Mouse (Mus musculus) G1E (cell line): ENCODE measurements around the gene Epn2. TPM values are rescaled to one million over a fixed set of nuclear protein-coding genes. Genes with fewer than 3 reads are reported as not detected.

Experiments used
- ATAC-seq: 2 replicates; pipeline ENCODE4 v1.8.0; 2016; ENCODE audit warnings: mild to moderate bottlenecking; ENCODE audit not compliant: insufficient number of reproducible peaks, poor library complexity, low FRiP score, severe bottlenecking; ENCODE audit errors: extremely low read depth
- DNase-seq: peaks from one replicate; pipeline ENCODE4 v3.0.0; 2012; ENCODE audit warnings: low spot score
- H3K27me3 ChIP-seq: 2 replicates; pipeline ENCODE4 v1.6.1; 2012; ENCODE audit warnings: mild to moderate bottlenecking, low read length, inconsistent platforms; ENCODE audit not compliant: insufficient read depth
- H3K36me3 ChIP-seq: replicated peaks from 2 replicates; pipeline ENCODE3; 2012; ENCODE audit warnings: mild to moderate bottlenecking, inconsistent platforms
- H3K4me1 ChIP-seq: 2 replicates; pipeline ENCODE4 v1.6.1; 2012; ENCODE audit warnings: low read depth, low read length, inconsistent platforms, mixed read lengths; ENCODE audit not compliant: insufficient read depth
- H3K4me3 ChIP-seq: 2 replicates; pipeline ENCODE4 v1.5.1; 2012; ENCODE audit warnings: low read depth, mild to moderate bottlenecking, inconsistent platforms, low read length, moderate library complexity, mixed read lengths
- H3K9me3 ChIP-seq: replicated peaks from 2 replicates; pipeline ENCODE4 v1.6.1; 2012; ENCODE audit warnings: inconsistent platforms
- CTCF ChIP-seq: IDR thresholded peaks from 2 replicates; pipeline ENCODE4 v1.5.1; 2012; ENCODE audit warnings: low read depth, low read length, inconsistent platforms, mixed read lengths
- GATA1 ChIP-seq: IDR thresholded peaks from 2 replicates; pipeline ENCODE4 v1.6.1; 2012; ENCODE audit warnings: borderline replicate concordance, low read length, inconsistent platforms, mixed read lengths
- GATA2 ChIP-seq: IDR thresholded peaks from 2 replicates; pipeline ENCODE4 v1.6.1; 2012; ENCODE audit warnings: low read depth, low read length, inconsistent platforms, borderline replicate concordance
- POLR2AphosphoS5 ChIP-seq: IDR thresholded peaks from 2 replicates; pipeline ENCODE4 v1.6.1; 2012; ENCODE audit warnings: low read depth, low read length, inconsistent platforms; ENCODE audit not compliant: insufficient replicate concordance
- TAL1 ChIP-seq: conservative IDR thresholded peaks from 2 replicates; pipeline ENCODE4 v1.6.1; 2012; ENCODE audit warnings: low read depth, low read length, inconsistent platforms, mixed read lengths
- polyA plus RNA-seq: library from polyadenylated mRNA; stranded (reverse); fragments of >175 nt; gene quantifications from 2 replicates; pipeline ENCODE4 v1.2.3, GENCODE M21; 2012
- total RNA-seq, 2 experiments: library from RNA; stranded (forward) in 1 of 2; stranded (reverse) in 1 of 2; fragments of 200-1000 nt in 1 of 2; fragments of >200 nt in 1 of 2; fragmentation: Nextera tagmentation in 1 of 2; gene quantifications; 2 replicates each; pipeline ENCODE4 v1.2.3; 2014 to 2017

The Epn2 gene
- total and polyA plus RNA-seq, 3 experiments = 2.3 to 4.5 (median 2.6) TPM

GRCm38 (mm10) chr11:61484256-61484612, 95.3 kb downstream of the Epn2 start:
- TF ChIP-seq TAL1 (no peak), GATA2 (no peak), POLR2AphosphoS5 (no peak), CTCF (no peak), GATA1 (no peak)
- Histone ChIP-seq H3K9me3 (no peaks in the 10 kb centered on the region), H3K4me1 (peaks cover 5% of the 10 kb centered on the region), H3K36me3 (peaks cover 19% of the 10 kb centered on the region), H3K4me3 (no peak overlapping the region), H3K27me3 (peaks cover 31% of the 10 kb centered on the region)
- DNase-seq = no peak
- no peak for ATAC-seq

- Histone ChIP-seq H3K27me3 (peaks cover 31% of the 10 kb centered on the region), H3K4me1 (peaks cover 5% of the 10 kb centered on the region), H3K4me3 (no peak overlapping the region), H3K36me3 (peaks cover 10% of the 10 kb centered on the region), H3K9me3 (no peaks in the 10 kb centered on the region)
- DNase-seq (no peak), ATAC-seq (no peak)
- TF ChIP-seq GATA1 = no peak
- no peak for TF ChIP-seq TAL1
- TF ChIP-seq GATA2 = no peak
- no peak for TF ChIP-seq CTCF
- TF ChIP-seq POLR2AphosphoS5 = no peak
Observed at GRCm38 (mm10) chr11:61483226-61483845, 96.2 kb downstream of the Epn2 start.

- H3K27me3 ChIP-seq = peaks cover 34% of the 10 kb centered on the region
- H3K4me3 ChIP-seq = no peak overlapping the region
- H3K4me1 ChIP-seq = peaks cover 5% of the 10 kb centered on the region
- ATAC-seq (no peak), DNase-seq (no peak)
- H3K36me3 ChIP-seq = no peaks in the 10 kb centered on the region
- no peak for TF ChIP-seq GATA2
- no peak for TF ChIP-seq TAL1
- no peak for TF ChIP-seq GATA1
- no peak for TF ChIP-seq POLR2AphosphoS5
- no peak for TF ChIP-seq CTCF
- H3K9me3 ChIP-seq = no peaks in the 10 kb centered on the region
Observed at GRCm38 (mm10) chr11:61481239-61482090, 98.0 kb downstream of the Epn2 start.

DNA sequence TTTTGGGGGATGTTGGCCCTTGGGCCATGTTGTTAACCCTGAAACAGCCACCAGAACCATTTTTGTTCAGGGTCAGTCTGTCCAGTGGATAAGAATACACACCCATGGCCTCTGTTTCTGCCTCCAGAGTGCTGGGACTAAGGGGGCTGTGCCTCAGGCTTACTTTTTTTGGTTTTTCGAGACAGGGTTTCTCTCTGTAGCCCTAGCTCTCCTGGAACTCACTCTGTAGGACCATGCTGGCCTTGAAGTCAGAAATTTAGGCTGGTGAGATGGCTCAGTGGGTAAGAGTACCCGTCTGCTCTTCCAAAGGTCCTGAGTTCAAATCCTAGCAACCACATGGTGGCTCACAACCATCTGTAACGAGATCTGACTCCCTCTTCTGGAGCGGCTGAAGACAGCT, 100.7 kb downstream of the Epn2 start:
- H3K27me3 ChIP-seq = peaks cover 16% of the 10 kb centered on the region
- no peaks in the 10 kb centered on the region for H3K9me3 ChIP-seq
- no peak overlapping the region for H3K4me3 ChIP-seq
- no peak for ATAC-seq
- peaks cover 5% of the 10 kb centered on the region for H3K4me1 ChIP-seq
- no peak for DNase-seq
- TF ChIP-seq GATA1 (no peak), CTCF (no peak), TAL1 (no peak), POLR2AphosphoS5 (no peak), GATA2 (no peak)
- H3K36me3 ChIP-seq = no peaks in the 10 kb centered on the region

DNA sequence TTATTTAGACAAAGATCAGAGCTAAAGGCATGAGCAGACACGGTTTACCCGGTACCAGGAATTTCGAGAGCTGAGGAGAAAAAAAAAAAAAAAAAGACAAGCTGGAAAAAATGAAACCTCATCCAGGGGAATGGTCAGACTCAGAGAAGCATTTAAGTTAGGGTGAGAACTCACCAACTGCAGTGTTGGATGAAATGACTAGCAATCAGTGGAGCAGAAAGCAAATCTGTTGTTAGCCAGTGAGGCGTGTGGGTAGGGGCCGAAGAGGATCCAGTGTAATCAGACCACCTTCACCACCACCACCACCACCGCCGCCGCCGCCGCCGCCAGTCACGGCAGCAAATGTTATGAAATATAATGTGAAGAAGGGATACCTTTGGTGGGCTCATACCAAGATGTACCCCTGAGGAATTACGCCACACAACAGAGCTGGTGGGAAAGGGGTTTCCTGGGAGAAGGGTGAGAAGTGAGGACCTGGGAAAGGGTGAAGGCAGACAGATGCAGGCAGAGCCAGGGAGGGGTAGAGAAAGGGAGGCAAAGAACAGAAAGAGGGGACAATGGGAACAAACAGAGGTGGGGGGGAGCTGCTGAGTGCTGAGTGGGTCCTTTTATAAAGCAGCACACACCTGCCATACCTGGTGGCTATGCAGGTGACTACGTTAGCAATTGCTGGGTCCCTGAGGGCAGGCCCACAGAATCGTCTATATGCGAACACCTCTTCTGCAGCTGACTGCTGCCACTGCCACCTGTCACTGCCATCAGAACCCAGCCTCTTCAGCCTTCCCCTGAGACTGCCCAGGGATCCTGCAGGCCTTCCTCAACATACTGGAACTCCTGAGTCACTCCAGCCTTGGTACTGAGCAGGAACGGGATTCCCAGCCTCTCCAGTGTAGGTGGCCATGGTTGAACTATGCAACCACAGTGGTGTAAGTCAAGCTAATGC, 101.7 kb downstream of the Epn2 start:
- ATAC-seq (no peak), DNase-seq (no peak)
- H3K36me3 ChIP-seq = no peaks in the 10 kb centered on the region
- peaks cover 11% of the 10 kb centered on the region for H3K27me3 ChIP-seq
- TF ChIP-seq GATA2 (no peak), GATA1 (no peak), TAL1 (no peak)
- peaks cover 5% of the 10 kb centered on the region for H3K4me1 ChIP-seq
- H3K4me3 ChIP-seq = no peak overlapping the region
- no peaks in the 10 kb centered on the region for H3K9me3 ChIP-seq

DNA sequence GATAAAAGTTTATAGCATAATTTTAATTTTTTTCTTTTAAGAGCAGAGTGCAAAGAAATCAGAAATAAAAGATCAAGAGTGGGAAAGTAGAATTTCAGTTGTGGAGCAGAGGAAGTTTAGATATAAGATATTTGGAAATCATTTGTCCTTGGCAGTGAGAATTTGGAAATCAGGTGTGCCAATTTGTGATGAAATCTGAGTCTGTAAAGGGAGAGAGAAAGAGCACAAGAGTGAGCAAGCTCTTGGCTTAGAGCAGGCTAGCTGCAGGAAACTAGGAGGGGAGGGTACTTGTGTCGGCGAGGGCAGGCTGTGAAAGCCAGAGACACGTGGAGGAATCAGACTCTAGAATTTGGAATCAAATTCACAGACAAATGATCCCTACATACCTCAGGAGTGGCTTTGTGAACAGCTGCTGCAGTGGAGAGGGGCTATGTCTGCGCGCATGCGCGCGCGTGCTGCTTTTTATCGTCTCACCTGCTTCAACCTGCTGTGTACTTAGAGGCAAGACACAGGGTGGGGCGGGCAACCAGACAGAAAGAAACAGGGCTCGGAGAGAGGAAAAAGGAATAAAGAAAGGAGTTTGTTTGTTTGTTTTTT, 102.6 kb downstream of the Epn2 start:
- ATAC-seq = no peak

More for the DNA sequence above, 102.6 kb downstream of the Epn2 start:
- Histone ChIP-seq H3K36me3 (no peaks in the 10 kb centered on the region), H3K4me3 (no peak overlapping the region), H3K9me3 (no peaks in the 10 kb centered on the region), H3K27me3 (peaks cover 11% of the 10 kb centered on the region), H3K4me1 (peaks cover 5% of the 10 kb centered on the region)
- no peak for DNase-seq
- TF ChIP-seq CTCF (no peak), TAL1 (no peak), GATA2 (no peak), POLR2AphosphoS5 (no peak), GATA1 (no peak)
